Mouse (Mus musculus) heart, adult 18-20 months (tissue): Measurements from ENCODE around the gene Col25a1. TPM values are rescaled to one million over a fixed set of nuclear protein-coding genes. Genes with fewer than 3 reads are reported as not detected.

Experiments used
- DNase-seq, 2 experiments: peaks; one replicate each; pipeline ENCODE4 v3.0.0; 2021 to 2022; ENCODE audit warnings: mixed read lengths in 1 of 2
- total RNA-seq, 2 experiments: library from RNA; stranded (reverse); gene quantifications; 2 replicates each; pipeline ENCODE4 v1.2.3; 2021

Col25a1 gene
- total RNA-seq, 2 experiments from 2014 or later: 0.33 to 0.45 TPM

- no peak for DNase-seq
Observed at GRCm38 (mm10) chr3:130473970-130474369, 342.7 kb downstream of the Col25a1 start.

GRCm38 (mm10) chr3:130482513-130482912 is 351.2 kb downstream of the Col25a1 start:
- no peak for DNase-seq

GRCm38 (mm10) chr3:130488839-130489238 is 357.5 kb downstream of the Col25a1 start:
- DNase-seq: peak in 1 of 2 experiments; percentile 5

DNA sequence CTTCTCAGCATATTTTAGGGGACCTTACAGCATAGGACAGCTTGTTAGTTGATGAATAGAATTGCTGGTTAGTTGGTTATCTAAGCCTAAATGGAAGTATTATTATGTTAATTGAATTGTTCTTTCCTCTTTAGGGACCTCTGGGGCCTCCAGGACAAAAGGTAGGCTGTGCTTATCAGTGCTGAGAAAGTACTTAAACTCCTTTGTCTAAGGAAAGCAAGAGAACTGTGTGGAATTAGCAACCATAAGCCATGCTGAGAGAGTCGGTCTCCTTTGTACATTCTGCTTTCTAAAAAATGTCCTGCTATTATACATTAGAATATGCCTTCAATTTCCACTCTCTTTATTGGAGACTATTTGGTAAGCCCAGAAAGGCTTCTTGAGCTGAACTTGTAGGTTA is 362.9 kb downstream of the Col25a1 start:
- DNase-seq: no peak

DNA sequence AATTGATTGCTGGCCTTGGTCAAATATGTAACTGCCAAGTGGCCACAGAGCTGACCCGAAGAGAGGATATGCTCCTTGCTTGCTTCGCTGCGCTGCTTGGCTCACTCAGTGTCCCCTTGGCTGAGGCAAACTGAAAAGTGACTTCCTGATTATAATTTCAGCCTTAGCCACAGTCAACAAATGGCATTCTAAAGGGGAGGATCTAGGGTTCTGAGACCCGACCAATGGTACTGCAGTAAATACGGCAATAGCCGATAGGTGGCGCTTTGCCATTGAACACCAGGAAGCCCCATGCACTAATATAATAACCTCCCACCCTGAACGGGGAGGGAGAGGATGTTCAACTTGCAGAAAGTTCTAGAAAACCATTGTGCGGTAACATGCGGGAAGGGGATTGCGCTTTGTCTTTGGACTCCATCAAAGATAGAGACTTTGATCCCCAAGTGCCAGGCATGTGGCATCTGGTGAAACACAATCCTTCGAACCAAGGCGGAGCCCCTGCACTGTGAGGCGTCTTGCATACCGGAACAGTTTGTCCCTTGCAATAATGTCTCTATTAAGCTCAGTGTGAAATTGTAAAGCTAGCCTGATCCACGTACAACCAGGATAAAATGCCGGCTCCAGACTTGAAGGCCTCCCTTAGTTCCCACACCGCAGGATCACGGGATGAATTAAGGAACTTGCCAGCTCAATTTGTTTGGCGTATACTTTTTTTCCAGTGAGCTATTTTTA is 363.5 kb downstream of the Col25a1 start:
- DNase-seq: peak; percentile 22 to 24

- no peak for DNase-seq
Observed at GRCm38 (mm10) chr3:130497036-130497435, 365.7 kb downstream of the Col25a1 start.

- no peak for DNase-seq
Observed at GRCm38 (mm10) chr3:130501713-130502112, 370.4 kb downstream of the Col25a1 start.

DNA sequence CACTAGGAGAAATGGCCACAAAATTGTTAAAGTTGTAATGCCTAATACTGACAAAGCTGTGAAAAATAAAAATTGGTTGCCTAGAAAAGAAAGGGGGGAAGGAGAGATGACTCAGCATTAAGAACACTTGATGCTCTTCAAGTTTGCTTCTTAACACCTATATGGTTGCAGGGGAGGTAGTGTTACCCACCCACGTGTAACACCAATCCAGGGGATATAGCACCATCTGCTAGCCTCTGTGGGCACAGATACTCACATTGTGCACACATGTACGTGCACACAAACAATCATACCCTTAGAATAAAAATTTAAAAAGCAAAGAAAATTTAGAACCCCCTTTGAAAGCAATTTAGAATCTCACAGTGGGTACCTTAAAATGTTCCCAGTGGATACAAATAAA is 377.0 kb downstream of the Col25a1 start:
- no peak for DNase-seq

- no peak for DNase-seq
Observed at GRCm38 (mm10) chr3:130518457-130518879, 387.2 kb downstream of the Col25a1 start.

GRCm38 (mm10) chr3:130521834-130522476 is 390.7 kb downstream of the Col25a1 start:
- DNase-seq: no peak

GRCm38 (mm10) chr3:130523019-130523418 is 391.7 kb downstream of the Col25a1 start:
- DNase-seq: no peak

GRCm38 (mm10) chr3:130524367-130525137 is 393.3 kb downstream of the Col25a1 start:
- no peak for DNase-seq

DNA sequence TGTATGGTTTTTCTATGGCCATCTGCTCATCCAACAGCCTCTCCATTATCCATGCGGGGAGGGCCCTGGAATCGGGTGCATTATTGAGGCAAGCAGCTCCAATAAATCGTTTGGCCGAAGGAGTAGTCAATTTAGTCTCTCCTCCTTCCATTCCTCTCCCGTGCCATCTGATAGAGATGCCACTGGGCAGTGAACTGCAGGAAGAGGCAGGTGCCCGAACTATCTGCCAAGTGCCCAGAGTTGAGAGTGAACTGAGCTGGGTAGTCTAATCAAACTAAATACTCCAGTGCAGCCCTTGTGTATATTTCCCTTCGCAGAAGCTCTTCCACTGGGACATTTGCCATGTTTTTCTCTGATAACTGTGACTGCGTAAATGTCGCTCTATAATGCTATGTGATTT is 403.7 kb downstream of the Col25a1 start:
- no peak for DNase-seq

DNA sequence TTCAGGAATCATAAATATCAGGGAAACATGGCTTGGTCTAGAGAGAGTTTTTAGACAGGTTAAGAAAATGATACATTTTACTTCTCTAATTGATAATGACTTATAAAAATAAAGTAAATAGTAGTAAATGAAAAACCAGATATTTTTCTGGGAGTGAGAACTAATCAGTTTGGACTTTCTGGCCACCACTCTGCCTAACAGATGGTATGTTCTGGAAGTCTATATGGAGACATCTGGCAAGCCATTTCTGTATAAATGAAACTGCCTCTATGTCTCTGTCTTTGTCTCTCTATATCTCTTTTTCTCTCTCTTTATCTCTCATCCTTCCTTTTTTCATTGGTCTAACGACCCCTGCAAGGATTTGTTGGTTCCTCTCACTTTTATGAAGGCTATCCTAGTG is 410.2 kb downstream of the Col25a1 start:
- DNase-seq: no peak

- DNase-seq: no peak
Observed at GRCm38 (mm10) chr3:130545995-130546394, 414.7 kb downstream of the Col25a1 start.

DNA sequence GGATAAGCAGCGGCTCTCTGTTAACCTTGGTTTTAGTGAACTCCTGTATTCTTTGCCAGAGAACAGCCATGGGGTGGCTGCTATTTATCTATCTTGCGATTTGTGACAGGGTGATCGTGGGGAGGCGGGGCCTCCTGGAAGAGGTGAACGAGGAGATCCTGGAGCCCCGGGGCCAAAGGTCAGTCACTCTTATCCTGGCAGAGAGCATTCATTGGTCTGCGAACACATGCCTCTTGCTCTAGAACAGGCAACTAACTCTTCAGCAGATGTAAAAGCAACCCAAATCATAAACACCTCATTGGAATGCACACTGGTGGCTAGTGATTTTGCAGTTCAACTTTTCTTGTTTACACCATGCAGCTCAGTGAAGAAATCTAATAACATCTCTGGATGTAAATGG is 417.8 kb downstream of the Col25a1 start:
- no peak for DNase-seq

DNA sequence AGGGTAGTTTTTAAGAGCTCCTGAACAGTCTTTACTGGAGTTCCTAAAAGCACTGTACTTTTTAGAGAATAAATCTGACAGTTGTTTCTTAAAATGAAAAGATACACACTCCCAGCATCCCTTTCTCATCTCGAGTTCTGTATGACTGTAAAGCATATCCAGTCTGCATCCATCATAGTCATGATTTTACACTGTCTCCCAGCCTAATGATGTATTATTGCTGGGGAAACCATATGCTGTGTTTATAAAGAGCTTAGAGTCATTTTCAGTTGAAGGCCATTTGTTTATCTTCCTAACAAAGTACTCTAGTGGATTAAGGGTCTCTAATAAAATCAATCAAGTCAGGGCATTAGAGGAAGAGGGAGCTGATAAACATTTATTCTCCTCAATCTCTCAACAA is 425.0 kb downstream of the Col25a1 start:
- no peak for DNase-seq

- no peak for DNase-seq
Observed at GRCm38 (mm10) chr3:130565586-130565985, 434.3 kb downstream of the Col25a1 start.

DNA sequence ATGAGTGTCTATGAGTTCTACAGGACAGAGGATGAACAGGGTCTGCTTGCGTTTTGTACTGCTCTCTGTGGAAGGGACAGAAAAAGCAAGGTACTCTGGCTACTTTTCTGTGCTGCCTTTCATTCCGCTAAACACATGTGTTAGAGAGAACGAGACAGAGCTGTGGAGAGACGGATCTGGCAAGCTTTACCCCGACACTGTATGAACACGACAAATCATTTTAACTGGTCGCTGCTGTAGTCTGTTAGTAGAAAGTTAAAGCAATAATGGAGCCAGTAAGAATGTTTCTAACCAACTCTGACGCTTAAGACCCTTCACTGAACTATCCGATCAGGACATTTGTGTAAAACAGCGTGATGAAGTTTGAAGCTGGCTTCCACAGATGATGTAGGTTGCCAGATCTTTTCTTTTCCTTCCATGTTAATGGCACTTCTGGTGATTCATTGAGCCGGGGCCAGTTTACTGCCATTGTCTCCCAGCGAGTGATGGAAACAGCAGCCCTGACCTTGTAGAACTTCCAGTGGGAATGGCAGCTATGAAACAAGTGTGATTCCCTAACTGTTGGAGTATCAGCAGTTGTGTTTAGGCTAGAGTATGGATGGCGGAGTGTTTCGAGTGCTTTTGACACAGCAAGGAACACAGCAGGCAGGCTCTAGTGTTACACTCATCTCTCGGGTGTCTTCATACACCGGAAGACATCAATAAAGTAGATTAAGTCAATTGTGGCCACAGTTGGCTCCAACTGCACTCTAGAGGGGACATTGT is 437.2 kb downstream of the Col25a1 start:
- no peak for DNase-seq

GRCm38 (mm10) chr3:130573243-130573642 is 441.9 kb downstream of the Col25a1 start:
- no peak for DNase-seq

- peak; percentile 19 to 55 for DNase-seq
Observed at GRCm38 (mm10) chr3:130574652-130575051, 443.4 kb downstream of the Col25a1 start.

GRCm38 (mm10) chr3:130576683-130577082 is 445.4 kb downstream of the Col25a1 start:
- peak in 1 of 2 experiments; percentile 12 for DNase-seq
